Mouse (Mus musculus): ENCODE measurements around the gene Gpatch8.
A peak's percentile ranks its signal among the peaks of the same experiment; 100 is the strongest.

The Gpatch8 gene

DNA sequence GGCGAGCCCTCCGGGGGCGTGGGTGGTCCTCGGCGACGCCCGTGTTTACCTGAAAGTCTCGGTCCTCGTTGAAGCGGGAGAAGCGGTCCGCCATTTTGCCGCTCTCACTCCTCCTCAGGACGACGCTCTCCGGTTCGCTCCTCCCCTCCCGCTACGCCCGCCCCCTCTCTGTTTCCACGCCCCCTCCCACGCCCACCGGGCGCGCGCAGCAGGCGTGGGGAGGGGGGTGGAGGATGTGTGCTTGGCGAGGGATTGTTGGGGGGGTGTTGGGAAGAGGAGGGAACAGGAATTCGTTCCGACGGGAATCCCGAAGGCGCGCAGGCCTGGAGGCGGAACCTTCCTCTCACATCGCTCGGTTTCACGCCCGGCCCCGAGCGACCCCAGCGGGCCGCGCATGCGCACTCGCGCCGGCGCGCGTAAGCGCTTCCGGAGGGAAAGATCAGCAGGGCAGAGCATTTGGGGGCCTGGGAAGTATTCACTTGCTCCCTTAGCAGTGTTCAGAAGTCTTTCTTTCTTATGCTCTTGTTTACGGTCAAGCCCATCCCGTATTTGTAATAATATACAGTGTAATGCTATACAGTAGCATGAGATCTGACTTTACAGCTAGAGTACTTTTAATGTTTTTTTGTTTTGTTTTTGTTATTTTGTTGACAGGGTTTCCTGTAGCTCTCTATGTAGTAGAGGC is at the start of gene Gpatch8:
Gene Gpatch8, minus strand, starts transcription at position 362 of the 685 bp plus-strand sequence.
- peak; percentile 81 to 91 for DNase-seq (ENCODE audit: low spot score in 2 of 2)

DNA sequence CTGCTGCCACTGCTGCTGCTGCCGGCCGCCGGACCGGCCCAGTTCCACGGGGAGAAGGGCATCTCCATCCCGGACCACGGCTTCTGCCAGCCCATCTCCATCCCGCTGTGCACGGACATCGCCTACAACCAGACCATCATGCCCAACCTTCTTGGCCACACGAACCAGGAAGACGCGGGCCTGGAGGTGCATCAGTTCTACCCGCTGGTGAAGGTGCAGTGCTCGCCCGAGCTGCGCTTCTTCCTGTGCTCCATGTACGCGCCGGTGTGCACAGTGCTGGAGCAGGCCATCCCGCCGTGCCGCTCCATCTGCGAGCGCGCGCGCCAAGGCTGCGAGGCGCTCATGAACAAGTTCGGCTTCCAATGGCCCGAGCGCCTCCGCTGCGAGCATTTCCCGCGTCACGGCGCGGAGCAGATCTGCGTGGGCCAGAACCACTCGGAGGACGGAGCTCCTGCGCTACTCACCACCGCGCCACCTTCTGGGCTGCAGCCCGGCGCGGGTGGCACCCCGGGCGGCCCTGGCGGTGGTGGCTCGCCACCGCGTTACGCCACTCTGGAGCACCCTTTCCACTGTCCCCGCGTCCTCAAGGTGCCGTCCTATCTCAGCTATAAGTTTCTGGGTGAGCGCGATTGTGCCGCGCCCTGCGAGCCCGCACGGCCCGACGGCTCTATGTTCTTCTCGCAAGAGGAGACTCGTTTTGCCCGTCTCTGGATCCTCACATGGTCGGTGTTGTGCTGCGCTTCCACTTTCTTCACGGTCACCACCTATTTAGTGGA is 48.8 kb upstream of the Gpatch8 start:
- peak; percentile 12 to 14 for DNase-seq (ENCODE audit: low spot score in 2 of 2)

DNA sequence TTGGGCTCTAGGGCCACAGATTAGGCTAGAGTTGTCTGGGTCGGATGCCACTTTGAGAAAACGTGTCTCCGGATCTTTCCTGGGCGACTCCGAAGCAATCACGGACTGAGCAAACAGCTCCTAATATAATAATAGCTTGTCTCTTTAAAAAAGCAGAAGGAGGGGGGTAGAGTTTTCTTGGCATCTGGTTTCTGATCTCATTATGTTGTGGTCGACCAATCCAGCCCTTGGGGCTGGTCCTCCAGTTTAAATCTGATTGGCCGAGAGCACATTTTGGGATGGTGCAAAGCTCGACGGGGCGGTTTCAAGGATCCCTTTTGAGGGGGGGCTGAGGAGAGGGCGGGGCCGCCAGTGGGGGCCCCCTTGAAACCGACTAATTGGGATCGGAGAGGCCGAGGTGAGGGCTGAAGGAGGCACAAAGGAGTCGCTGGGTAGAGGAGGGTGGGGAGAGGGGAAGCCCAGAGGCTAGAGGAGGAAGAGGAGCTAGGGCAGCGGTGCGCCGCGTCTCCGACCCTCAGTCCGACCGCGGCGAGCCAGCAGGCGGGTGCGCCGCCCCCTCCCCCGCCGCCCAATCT is 47.9 kb upstream of the Gpatch8 start, which contains the start of gene Fzd2:
Gene Fzd2, plus strand, starts transcription at position 387 of the 575 bp plus-strand sequence.
- peak in 1 of 2 experiments; percentile 31 for DNase-seq (ENCODE audit: low spot score in 2 of 2)

DNA sequence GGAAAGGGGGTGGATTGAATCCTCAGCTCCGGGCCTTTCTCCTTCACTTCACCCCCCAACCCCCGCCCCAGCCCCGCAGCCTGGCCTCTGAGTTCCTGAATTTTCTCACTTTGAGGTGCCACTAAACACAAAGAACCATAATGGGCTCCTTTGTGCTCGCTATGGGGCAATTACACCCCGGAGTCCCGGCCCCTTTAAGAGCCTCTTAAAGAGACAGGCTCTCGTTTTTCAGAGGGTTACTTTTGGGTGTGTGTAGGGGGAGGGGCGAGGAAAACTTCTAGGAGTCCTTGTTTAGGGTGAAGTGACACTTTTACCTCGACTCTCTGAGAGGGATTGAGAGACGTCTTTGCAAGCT is 47.3 kb upstream of the Gpatch8 start:
- no peak for DNase-seq (ENCODE audit: low spot score in 2 of 2)

DNA sequence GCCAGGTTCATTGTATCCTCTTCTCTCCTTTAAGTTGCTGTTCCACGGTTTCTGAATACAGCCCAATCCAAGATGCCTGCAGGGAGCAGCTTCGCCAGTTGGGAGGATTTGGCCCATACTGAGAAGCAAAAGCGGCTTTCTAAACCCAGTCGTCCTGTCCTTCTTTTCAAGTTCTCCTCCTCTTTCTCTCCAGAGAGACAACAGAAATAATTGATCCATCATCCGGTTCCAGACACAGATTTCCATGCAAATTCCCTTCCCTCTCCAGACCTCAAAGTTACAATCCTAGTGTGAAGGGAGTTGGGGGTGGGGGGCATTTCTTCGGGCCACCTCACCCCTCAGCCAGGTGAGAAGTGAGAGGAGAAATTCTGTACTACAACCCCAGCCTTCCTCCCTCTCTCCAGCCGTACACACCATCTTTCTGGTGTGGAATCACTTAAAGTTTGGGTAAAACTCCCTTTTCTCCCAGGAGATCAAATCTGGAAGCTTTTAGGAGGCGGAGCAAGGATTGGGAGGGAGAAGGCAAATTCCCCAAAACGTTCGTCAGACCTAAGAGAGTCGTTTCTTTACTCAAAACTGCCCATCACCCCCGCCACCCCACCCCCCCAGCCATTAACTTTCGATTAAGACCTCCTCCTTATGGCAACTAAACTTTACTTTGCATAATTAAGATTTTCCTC is 46.8 kb upstream of the Gpatch8 start:
- DNase-seq (ENCODE audit: low spot score in 2 of 2) = no peak

DNA sequence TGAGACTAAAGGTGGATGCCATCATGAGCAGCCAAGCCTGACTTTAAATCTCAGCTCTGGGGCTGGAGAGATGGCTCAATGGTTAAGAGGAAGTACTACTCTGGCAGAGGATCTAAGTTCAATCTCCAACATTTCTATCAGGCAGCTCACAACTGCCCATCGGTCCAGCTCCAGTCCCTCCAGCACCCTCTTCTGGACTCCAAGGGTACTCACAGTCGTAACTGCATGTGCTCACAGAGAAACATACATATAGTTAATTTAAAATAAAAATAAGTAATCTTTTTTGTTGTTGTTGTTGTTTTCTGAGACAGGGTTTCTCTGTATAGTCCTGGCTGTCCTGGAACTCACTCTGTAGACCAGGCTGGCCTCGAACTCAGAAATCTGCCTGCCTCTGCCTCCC is 43.7 kb upstream of the Gpatch8 start:
- no peak for DNase-seq (ENCODE audit: low spot score in 2 of 2)

DNA sequence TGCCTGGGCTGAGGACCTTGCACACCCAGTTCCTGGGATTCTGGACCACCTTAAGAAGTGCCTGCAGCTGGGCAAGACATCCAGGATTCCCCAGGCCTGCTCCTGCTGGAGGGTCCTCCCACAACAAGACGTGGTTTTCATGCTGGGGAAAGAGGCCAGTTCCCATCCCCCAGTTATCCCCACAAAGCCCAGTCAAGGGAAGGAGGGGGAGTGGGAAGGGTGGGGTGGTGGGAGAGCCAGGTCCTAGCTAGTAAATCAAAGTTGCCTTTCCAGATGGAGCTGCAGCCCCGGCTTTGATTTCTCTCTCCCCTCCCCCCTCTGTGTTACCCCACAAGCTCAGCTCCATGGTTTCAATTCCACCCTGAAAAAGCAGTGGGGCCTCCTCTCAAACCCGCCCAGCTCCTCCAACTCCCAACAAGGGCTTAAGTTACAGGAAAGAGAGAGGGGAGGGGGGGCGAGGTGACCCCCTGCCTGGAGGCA is 39.2 kb upstream of the Gpatch8 start:
- DNase-seq (ENCODE audit: low spot score in 2 of 2) = no peak

DNA sequence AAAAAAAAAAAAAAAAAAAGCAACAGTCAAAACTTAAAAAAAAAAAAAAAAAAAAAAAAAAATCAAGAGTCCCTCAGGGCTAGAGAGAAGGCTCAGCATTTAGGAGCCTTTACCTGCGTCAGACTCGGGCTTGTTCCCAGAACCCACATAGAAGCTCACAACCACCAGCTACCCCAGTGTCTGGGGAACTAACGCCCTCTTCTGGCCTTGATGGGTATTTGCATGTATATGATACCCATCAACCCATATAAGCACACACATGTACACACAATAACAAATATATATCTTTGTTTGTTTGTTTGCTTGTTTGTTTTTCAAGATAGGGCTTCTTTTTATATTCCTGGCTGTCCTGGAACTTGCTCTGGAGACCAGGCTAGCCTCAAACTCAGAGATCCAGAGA is 31.4 kb upstream of the Gpatch8 start:
- DNase-seq (ENCODE audit: low spot score in 2 of 2) = no peak

DNA sequence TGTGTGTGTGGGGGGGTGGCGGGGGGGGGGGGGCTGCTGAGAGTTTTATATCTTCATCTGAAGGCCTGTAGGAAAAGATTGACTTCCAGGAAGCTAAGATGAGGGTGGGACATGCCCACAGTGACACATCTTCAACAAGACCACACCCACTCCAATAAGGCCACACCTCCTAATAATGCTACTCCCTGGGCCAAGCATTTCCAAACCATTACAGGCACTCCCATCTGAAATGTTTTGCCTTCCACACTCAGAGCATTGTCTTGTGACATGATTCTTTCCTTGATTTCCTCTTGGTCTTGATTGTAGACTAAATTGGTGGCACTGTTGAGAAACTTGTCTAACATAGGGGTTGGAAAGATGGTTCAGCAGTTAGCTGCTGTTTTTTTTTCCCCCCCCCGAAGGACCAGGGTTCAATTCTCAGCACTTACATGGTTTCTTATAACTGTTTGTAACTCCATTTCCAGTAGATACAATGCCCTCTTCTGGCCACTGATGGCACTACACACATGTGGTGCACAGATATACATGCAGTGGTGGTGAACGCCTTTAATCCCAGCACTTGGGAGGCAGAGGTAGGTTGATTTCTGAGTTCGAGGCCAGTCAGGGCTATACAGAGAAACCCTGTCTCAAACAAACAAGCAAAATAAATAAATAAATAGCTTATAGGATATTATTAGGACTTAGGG is 30.4 kb upstream of the Gpatch8 start:
- DNase-seq (ENCODE audit: low spot score in 2 of 2) = no peak

DNA sequence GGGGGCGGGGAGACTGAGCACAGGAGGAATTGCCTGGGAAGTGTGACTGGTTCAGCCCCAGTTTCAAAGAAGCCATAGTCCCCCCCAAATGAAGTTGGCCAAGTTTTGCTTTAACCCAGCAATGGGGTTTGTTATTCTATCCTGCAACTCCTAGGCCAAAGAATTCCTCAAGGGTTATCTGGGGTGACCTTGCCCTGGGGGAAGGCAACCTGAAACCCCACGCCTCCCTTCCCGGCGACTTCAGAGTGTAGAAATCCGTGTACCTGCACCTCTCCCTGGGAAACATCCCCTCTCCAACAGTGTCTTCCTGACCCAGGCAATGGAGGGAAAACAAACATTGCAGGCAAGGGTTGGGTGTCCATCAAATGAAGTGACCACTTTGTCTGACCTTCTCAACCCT is 26.5 kb upstream of the Gpatch8 start:
- no peak for DNase-seq (ENCODE audit: low spot score in 2 of 2)

DNA sequence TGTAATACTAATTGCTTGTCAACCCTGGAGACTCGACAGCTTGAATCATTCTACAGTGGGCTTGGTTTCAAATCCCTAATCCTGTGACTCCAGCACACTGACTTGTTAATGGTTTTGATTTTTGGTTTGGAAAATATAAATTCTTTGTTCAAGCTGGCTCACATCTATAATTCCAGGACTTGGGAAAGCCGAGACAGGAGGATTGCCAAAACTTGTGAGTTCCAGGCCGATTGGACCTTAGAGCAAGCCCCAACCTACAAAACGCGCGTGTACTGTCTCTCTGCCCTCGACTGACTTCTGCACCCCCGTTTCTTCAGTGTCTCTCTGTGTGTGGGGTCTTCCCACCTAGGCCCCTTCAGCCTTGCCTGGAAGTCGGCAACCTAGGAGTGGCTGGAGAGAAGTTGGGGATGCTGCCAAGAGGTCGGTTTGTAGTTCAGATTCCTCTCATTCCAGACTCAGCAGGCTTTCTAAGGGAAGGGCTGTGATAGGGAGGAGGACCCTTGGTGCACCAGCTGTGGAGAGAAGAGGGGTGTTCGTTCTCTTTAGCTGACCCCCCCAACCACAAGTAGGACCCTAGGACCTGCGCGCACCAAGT is 25.9 kb upstream of the Gpatch8 start:
- no peak for DNase-seq (ENCODE audit: low spot score in 2 of 2)

DNA sequence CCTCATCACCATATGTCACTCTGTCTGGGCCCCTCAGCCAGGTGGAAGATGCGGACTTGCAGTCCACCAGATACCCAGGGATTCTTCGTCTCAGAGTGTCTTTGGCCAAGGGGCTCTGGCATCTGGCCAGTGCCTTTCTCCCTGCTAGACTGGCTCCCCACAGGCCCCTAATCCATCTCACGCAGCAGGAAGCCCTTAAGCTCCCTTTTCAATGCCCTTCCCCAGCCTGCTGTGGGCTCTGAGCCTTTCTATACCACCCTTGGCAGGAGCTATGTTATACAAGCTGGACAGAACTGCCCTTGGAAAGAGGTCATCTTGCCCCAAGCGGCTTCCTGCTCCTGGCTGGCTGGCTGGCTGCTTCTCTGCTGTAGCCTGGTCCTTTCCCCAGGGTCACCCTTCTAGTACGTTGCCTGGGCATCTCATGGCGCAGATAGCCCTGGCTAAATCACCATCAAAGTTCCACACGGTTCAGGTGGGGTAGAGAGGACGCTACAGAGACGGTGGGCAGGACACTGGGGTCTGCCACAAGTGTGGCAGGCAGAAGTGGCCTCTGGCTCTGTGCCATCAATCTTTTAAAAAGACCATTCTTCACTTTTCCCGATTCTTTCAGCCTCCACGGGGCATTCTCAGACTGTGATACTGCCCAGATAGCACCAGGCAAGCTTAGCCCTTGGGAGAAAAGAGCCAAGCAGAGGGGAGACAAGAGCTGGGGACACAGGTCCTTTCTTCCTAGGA is 25.3 kb upstream of the Gpatch8 start:
- DNase-seq (ENCODE audit: low spot score in 2 of 2) = no peak

DNA sequence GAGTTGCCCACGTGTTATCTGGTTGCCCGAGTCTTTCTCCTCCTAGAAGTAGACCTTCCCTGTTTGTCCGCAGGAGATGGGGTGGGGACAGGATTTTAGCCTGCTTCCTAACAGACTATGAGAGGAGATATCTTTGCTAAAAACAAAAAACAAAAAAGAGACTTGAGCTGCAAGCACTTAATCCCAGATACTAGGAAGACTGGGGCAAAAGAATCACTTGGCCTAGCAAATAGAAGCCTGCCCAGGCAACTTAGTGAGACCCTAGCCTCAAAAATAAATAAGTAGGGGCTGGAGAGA is 23.8 kb upstream of the Gpatch8 start:
- no peak for DNase-seq (ENCODE audit: low spot score in 2 of 2)

DNA sequence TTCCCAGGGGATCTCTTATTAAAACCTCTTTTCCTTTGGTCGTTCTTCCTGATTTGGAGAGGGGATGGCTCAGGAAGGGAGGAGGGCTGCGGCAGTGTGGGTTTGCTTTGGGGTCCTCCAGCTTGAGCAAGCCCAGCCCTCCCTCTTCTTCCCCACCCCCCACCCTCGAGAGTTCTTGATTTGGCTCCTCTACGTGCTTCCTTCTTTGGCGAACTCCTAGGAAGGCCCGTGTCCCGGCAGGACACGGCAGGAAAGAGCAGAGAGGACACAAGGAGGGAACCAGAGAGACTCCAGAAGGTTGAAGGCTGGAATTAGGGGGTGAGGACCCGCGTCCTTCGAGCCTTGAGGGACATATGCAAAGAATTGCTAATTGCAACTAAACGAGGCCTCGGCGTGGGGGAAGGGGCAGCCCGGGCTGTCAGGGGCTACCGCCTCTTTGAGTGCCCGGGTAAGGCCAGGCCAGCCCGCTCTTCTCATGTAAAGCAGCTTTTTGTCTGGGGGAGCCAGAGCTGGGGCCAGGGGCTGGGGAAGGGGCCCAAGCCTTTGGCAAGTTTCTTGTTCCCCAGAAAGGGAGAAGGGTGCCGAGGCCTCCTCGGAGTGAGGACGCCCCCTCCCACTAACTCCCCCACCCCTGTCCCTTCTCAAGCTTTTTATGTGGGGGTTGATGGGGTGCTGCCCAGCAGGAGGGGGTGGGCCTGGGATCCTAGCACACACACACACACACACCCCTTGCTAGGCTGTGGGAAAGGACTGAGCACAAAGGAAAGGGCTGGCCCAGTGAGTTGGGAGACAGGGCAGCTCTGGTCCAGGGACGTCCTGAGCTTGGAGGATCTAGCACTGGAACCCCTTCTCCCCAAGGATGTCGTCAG is 23.2 kb upstream of the Gpatch8 start, which contains the start of gene Gm11627:
Gene Gm11627, minus strand, starts transcription at position 297 of the 869 bp plus-strand sequence.
- no peak for DNase-seq (ENCODE audit: low spot score in 2 of 2)

DNA sequence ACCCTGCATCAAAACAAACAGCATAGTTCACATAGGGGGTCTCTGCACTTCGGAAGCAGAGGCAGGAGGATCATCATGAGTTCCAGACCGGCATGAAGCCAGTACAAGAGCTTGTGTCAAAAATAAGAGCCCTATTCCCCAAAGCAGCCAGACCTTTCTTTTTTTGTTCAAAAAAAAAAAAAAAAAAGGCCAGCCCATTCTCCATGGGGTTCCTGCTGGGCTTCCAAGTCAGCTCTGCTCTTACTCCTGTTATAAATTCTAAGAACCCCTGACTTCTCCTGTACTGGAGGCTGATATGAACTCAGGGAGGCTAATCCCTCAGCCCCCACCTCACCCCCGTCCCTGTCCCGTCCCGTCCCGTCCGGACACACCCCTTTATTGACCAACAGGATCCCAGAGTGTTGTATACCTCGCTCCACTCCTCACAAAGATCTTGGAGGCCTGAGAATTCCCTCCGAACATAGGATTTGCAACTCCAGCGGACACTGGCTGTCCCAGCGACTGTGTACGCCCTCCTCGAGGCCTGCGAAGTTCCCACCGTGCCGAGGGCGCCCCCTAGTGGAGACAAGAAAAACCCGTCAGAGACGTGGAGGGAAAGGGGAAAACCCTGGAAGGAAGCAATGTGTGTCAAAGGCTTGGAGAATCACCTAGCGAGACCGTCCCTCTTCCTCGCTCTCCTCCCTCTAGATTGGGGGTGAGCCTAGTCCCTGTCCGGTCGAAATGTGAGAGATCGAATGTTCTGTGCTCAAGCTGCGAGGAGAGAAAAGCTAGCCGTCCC is 22.3 kb upstream of the Gpatch8 start:
- DNase-seq (ENCODE audit: low spot score in 2 of 2) = peak; percentile 23 to 62

DNA sequence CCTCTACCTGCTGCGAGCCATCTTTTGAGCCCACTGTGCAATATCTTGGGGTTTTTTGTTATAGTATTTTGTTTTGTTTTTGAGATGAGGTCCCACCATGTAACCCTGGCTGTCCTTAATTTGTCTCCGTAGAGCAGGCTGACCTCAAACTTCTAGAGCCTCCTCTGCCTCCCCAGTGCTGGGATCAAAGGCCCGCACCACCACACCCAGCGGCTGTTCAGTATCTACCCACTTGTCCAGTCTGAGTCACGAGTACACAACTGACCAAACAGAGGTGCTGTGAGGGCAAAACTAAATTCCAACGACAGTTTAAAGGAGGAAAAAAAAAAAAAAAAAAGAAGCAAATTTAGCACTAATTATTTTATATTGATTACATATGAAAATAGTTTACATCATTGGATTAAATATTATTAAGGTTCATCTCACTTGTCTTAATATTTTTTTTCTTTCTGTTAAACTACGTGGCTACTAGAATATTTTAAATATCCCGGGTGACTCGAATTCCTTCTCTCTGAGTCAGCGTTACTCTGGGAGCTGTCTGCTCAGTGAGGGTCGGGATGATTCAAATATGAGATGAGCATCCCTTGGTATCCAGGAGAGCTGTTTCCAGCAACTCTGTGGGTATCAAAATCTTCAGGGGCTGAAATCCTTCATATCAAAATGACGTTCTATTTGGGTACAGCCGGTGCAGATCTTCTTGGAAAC is 20.0 kb upstream of the Gpatch8 start:
- no peak for DNase-seq (ENCODE audit: low spot score in 2 of 2)

DNA sequence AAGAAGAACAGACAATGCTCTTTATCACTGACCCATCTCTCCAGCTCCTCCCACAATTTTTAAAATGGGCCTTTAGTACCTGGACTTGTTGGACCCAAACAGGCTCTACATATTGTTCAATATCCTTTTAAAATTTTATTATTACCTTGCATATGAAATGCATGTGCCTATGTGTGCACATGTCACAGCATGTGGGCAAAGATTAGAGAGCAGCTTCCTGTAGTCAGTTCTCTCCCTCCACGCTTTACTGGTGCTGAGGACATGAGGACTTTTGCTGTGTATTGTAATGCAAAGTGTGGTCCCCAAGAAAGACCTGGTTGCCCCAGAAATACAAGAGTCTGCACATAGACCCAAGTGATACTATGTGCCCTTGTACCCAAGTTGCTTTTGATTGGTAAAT is 18.8 kb upstream of the Gpatch8 start:
- DNase-seq (ENCODE audit: low spot score in 2 of 2) = no peak

Data from frontal cortex, postnatal 25 days (tissue).